Mouse (Mus musculus) limb, embryonic 12.5 days (tissue): Measurements from ENCODE around the gene Stard3. TPM values are rescaled to one million over a fixed set of nuclear protein-coding genes. Genes with fewer than 3 reads are reported as not detected.

Source experiments
- ATAC-seq: fragments of 200-750 bp; cut with Nextera tagmentation; 2 replicates; pipeline ENCODE4 v1.8.0; 2017; ENCODE audit warnings: low read depth, moderate TSS enrichment; ENCODE audit not compliant: insufficient number of reproducible peaks, insufficient read depth, low FRiP score, low TSS enrichment
- H3K27ac ChIP-seq: fragments of 300-500 bp; sonication (generic); 2 replicates; pipeline ENCODE4 v1.5.1; 2016; ENCODE audit warnings: mild to moderate bottlenecking, moderate library complexity
- H3K27me3 ChIP-seq: fragments of 300-500 bp; sonication (generic); 2 replicates; pipeline ENCODE4 v1.6.1; 2016; ENCODE audit warnings: mild to moderate bottlenecking, moderate library complexity
- H3K36me3 ChIP-seq: fragments of 300-500 bp; sonication (generic); 2 replicates; pipeline ENCODE4 v1.6.1; 2016; ENCODE audit warnings: mild to moderate bottlenecking, moderate library complexity
- H3K4me1 ChIP-seq: fragments of 300-500 bp; sonication (generic); replicated peaks from 2 replicates; pipeline ENCODE4 v1.6.1; 2016
- H3K4me2 ChIP-seq: fragments of 300-500 bp; sonication (generic); 2 replicates; pipeline ENCODE4 v1.6.1; 2016; ENCODE audit warnings: mild to moderate bottlenecking, moderate library complexity
- H3K4me3 ChIP-seq: fragments of 300-500 bp; sonication (generic); replicated peaks from 2 replicates; pipeline ENCODE4 v1.5.1; 2016; ENCODE audit warnings: mild to moderate bottlenecking
- H3K9ac ChIP-seq: fragments of 300-500 bp; sonication (generic); replicated peaks from 2 replicates; pipeline ENCODE4 v1.6.1; 2016; ENCODE audit warnings: mild to moderate bottlenecking, moderate library complexity
- H3K9me3 ChIP-seq: fragments of 300-500 bp; sonication (generic); 2 replicates; pipeline ENCODE4 v1.6.1; 2016; ENCODE audit warnings: mild to moderate bottlenecking, moderate library complexity
- WGBS: fragments of 180-500 bp; shearing (Covaris S2); methylation state at CpG from one replicate; pipeline ENCODE4 v1.1.7; 2016; 5-methylcytosine and 5-hydroxymethylcytosine counted together
- polyA plus RNA-seq: library from polyadenylated mRNA; unstranded; fragments of >200 nt; fragmentation: Nextera tagmentation; extraction: Ambion mirVana; gene quantifications from 2 replicates; pipeline ENCODE4 v1.2.1, GENCODE M21; 2016

Stard3 gene
- polyA plus RNA-seq, 1 experiment from 2014 or later, result 39.9 TPM

- Histone ChIP-seq H3K9ac (no peak overlapping the region; the same call in 1 of the 2 replicates), H3K4me3 (peak overlapping the region; percentile 49), H3K27ac (no peak overlapping the region), H3K4me1 (peaks cover 27% of the 10 kb centered on the region), H3K4me2 (peak overlapping the region; percentile 94), H3K27me3 (peaks cover 93% of the 10 kb centered on the region), H3K9me3 (no peaks in the 10 kb centered on the region), H3K36me3 (no peaks in the 10 kb centered on the region)
- 8% methylated on average over 11 of the region's 11 CpGs for WGBS
- no peak for ATAC-seq
Observed at GRCm38 (mm10) chr11:98339679-98340287, 18.4 kb upstream of the Stard3 start.

DNA sequence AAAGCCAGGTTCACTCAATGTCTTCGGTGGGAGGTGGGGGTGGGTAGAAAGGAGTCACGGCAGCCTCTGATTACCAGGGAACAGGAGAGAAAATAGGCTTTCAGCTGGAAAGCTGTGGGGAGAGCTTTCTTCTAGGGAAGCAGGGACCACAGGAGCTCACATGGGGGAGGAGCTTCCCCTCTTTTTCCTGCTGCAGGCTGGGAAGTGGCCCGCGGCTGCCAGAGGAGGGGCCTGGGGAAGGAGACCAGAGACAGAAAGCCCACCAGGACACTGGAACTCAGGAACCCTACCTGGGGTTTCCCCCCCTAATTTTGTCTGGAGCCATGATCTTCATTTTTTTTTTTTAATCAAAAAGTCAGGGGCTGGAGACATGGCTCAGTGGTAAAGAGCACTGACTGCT, 17.6 kb upstream of the Stard3 start:
- H3K27me3 ChIP-seq, result peaks cover 91% of the 10 kb centered on the region
- H3K4me2 ChIP-seq, result no peak overlapping the region
- no peak for ATAC-seq
- H3K4me3 ChIP-seq, result no peak overlapping the region
- H3K9ac ChIP-seq, result no peak overlapping the region
- no peaks in the 10 kb centered on the region for H3K9me3 ChIP-seq
- H3K36me3 ChIP-seq, result no peaks in the 10 kb centered on the region
- peaks cover 27% of the 10 kb centered on the region for H3K4me1 ChIP-seq
- no peak overlapping the region for H3K27ac ChIP-seq
- WGBS, result 10% methylated on average over 3 of the region's 4 CpGs

DNA sequence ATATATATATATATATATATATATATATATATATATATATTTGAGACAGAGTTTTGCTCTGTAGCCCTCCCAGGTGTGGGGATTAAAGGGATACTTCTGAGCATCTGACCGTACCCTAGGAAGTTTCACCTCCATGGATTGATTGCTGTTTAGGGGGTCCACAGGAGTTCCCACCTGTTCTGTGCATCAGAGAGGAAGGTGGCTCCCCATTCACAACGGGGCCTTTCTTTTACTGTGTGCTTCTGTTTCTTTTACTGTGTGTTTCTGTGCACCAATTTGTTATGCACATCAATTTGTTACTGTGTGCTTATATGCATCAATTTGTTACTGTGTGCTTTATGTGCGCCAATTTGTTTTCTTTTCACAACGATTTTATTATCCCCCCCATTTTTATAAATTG, 17.0 kb upstream of the Stard3 start:
- Histone ChIP-seq H3K4me1 (peaks cover 27% of the 10 kb centered on the region), H3K27ac (no peak overlapping the region), H3K9me3 (no peaks in the 10 kb centered on the region), H3K27me3 (peaks cover 91% of the 10 kb centered on the region), H3K36me3 (no peaks in the 10 kb centered on the region), H3K9ac (no peak overlapping the region), H3K4me2 (no peak overlapping the region), H3K4me3 (no peak overlapping the region)
- 50% methylated on average over 4 of the region's 4 CpGs for WGBS
- ATAC-seq, result no peak

DNA sequence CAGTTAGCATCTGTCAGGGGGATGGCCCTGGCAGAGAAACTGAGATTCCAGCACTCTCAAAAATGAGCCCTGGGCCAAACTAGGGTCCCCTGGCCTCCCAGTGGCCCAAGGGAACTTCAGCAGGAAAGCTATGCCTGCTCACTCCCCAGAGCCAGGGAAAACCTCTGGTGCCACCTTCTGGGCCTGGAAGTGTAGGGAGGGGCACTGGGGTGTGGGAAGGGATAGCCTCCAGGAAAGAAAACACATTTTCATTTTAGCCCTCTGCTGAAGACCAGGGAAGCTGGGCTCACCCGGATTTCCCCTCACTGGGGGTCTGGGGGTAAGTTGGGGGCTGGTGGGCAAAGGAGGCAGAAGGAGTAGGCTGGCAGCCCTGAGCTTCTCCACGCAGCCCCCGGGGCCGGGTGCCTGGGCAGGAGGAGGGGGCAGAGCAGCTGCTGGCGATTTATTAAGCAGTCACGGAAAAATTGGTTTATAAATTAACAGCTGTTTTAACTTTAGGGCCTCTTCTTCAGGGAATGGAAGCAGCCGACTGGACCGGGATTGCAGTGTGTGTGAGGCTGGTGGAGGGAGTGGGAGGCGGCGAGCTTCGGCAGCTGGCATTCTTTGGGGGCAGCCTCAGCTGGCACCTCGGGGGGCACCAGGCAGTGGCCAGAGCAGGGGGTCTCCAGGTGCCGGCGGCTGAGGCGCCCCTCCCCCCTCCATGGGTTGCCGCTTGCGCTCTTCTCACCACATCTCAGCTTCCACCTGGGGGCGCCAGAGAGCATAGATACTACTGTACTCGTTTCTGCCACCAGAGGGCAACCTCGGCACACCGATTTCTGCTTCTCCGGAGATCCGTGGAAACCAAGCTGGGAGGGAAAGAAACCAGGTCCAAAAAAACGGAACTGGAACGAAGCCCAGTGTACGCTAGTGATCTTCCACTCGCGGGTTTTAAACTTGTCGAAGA, 15.9 kb upstream of the Stard3 start:
- peaks cover 91% of the 10 kb centered on the region for H3K27me3 ChIP-seq
- ATAC-seq, result peak; percentile 48
- WGBS, result 2% methylated on average over 29 of the region's 29 CpGs
- H3K36me3 ChIP-seq, result no peaks in the 10 kb centered on the region
- no peak overlapping the region for H3K9ac ChIP-seq
- peaks cover 27% of the 10 kb centered on the region for H3K4me1 ChIP-seq
- H3K4me2 ChIP-seq, result peak overlapping the region; percentile 56
- peak overlapping the region; percentile 26 for H3K4me3 ChIP-seq
- no peak overlapping the region for H3K27ac ChIP-seq
- no peaks in the 10 kb centered on the region for H3K9me3 ChIP-seq

DNA sequence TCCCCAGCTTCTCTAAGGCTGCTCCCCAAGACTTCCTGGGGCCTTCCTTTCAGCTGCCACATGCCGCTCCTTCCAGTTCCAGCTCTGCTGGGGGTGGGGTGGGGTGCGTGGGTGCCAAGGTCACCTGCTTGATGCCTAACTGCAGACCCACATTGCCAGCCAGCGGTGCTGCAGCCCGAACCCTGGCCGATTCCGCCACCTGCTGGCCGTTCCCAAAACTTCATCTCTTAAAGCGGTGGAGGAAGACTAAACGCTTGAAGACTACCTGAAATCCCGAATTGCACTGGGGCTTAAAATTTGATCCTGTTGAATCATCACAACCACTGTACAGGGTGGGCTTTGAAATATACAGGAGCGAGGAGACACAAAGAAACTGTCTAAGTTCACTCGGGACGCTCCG, 12.9 kb upstream of the Stard3 start:
- WGBS, result 1% methylated on average over 14 of the region's 14 CpGs
- H3K27me3 ChIP-seq, result peaks cover 91% of the 10 kb centered on the region
- H3K27ac ChIP-seq, result no peak overlapping the region
- H3K4me3 ChIP-seq, result 0 out of 2 replicates have a peak overlapping the region, but pooled peaks have one; percentile 15
- no peak for ATAC-seq
- H3K9me3 ChIP-seq, result no peaks in the 10 kb centered on the region
- H3K4me2 ChIP-seq, result peak overlapping the region; percentile 41
- no peaks in the 10 kb centered on the region for H3K36me3 ChIP-seq
- no peak overlapping the region for H3K9ac ChIP-seq
- H3K4me1 ChIP-seq, result peaks cover 25% of the 10 kb centered on the region

DNA sequence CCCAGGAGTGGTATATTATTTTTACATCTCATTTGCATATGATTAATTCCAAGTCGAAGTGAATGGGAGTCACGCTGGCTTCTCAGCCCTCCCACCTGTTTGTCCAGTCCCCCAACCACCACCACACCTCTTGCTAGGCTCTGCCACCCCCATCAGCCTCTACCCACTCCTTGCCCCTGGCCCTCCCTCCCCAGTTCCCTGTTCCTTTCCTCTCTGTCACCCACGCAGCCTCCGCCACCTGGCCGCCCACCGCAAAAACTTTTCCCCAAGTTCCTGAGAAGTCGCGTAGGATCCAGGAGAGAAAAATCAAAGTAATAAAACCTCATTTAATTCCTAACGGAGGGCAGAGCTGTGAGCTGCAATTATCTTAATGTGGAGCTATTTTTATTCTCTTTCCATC, 12.0 kb upstream of the Stard3 start:
- WGBS, result 10% methylated on average over 9 of the region's 9 CpGs
- no peak overlapping the region for H3K4me2 ChIP-seq
- H3K9me3 ChIP-seq, result no peaks in the 10 kb centered on the region
- no peak overlapping the region for H3K9ac ChIP-seq
- ATAC-seq, result no peak
- no peak overlapping the region for H3K4me3 ChIP-seq
- no peaks in the 10 kb centered on the region for H3K36me3 ChIP-seq
- peaks cover 93% of the 10 kb centered on the region for H3K27me3 ChIP-seq
- peaks cover 25% of the 10 kb centered on the region for H3K4me1 ChIP-seq
- no peak overlapping the region for H3K27ac ChIP-seq

DNA sequence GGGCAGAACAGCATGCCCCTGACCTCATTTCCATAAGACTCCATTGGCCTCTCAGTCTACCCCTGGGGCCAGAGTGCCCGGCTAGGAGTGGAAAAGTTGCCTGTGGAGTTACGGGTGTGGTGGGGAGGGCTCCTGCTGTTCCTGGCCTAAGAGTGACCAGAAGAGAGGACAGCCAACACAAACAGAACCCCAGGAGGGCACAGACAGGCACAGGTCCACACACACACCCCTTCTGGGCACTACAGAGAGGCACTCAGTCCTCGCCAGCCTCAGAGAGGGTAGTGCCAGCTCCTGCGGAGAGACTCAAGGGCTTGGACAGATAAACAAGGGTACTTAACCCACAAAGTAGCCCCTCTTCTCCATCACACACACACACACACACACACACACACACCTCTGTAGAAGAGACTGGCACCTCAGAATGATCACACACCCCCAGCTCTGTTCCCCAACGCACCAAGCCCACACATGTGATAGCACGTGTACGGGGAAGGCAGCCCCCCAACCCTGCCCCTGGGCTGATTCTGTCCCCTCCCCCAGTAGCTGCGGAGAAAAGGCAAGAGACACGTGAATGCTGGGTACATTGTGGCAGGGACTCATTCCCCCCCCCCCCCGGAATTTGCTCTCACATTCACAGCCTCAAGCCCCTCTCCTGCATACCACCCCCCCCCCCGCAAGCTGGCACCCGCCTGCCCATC, 10.6 kb upstream of the Stard3 start:
- 7% methylated on average over 11 of the region's 12 CpGs for whole genome bisulfite sequencing
- Histone ChIP-seq H3K4me2 (peak overlapping the region; percentile 85), H3K4me3 (peak overlapping the region; percentile 47; the same call in 1 of the 2 replicates), H3K27ac (no peak overlapping the region), H3K9me3 (no peaks in the 10 kb centered on the region), H3K36me3 (no peaks in the 10 kb centered on the region), H3K27me3 (peaks cover 93% of the 10 kb centered on the region), H3K4me1 (peaks cover 16% of the 10 kb centered on the region), H3K9ac (no peak overlapping the region)
- no peak for ATAC-seq

GRCm38 (mm10) chr11:98348083-98348961, 9.8 kb upstream of the Stard3 start, which contains the start of gene Ppp1r1b:
Gene Ppp1r1b, plus strand, starts transcription at chr11:98348404.
- H3K4me2 ChIP-seq, result peak within 1 kb of the TSS; percentile 85
- no peaks in the 10 kb centered on the region for H3K36me3 ChIP-seq
- H3K4me1 ChIP-seq, result peaks cover 16% of the 10 kb centered on the region
- WGBS, result under 1% methylated on average over 55 of the region's 55 CpGs
- no peaks in the 10 kb centered on the region for H3K9me3 ChIP-seq
- peaks cover 97% of the 10 kb centered on the region for H3K27me3 ChIP-seq
- H3K27ac ChIP-seq, result no peak within 1 kb of the TSS
- H3K9ac ChIP-seq, result peak within 1 kb of the TSS; percentile 54
- peak; percentile 44; the same call in 1 of the 2 replicates for ATAC-seq
- H3K4me3 ChIP-seq, result peak within 1 kb of the TSS; percentile 47

DNA sequence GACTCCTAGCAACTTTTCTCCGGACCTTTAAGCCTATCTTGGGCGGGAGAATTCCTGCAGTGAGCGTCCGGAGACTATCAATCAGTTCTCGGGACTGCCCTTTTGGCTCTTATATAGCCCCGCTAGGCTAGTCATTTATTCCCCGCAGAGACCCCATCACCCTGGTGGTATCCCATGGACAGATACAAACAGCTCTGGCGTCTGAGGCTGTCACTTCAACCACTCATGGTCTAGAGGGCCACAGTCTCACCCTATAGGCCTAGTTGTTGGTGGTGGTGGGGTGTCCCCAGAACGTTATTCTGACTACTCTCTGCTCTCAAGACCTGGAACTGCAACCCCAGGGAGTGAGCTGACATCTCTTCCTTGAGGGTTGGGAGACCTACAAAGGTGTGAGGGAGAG, 8.9 kb upstream of the Stard3 start:
- 1% methylated on average over 9 of the region's 9 CpGs for WGBS
- Histone ChIP-seq H3K4me1 (peaks cover 23% of the 10 kb centered on the region), H3K9ac (no peak overlapping the region), H3K36me3 (no peaks in the 10 kb centered on the region), H3K27ac (no peak overlapping the region), H3K4me3 (peak overlapping the region; percentile 47), H3K27me3 (peaks cover 97% of the 10 kb centered on the region), H3K9me3 (no peaks in the 10 kb centered on the region), H3K4me2 (peak overlapping the region; percentile 85)
- ATAC-seq, result no peak

GRCm38 (mm10) chr11:98352272-98352990, 5.7 kb upstream of the Stard3 start:
- H3K4me2 ChIP-seq, result no peak overlapping the region
- H3K9me3 ChIP-seq, result no peaks in the 10 kb centered on the region
- H3K9ac ChIP-seq, result no peak overlapping the region
- peaks cover 40% of the 10 kb centered on the region for H3K4me1 ChIP-seq
- WGBS, result 75% methylated on average over 18 of the region's 18 CpGs
- ATAC-seq, result no peak
- no peak overlapping the region for H3K4me3 ChIP-seq
- peaks cover 75% of the 10 kb centered on the region for H3K27me3 ChIP-seq
- H3K27ac ChIP-seq, result no peak overlapping the region
- no peaks in the 10 kb centered on the region for H3K36me3 ChIP-seq
